In the genomic region with DNA sequence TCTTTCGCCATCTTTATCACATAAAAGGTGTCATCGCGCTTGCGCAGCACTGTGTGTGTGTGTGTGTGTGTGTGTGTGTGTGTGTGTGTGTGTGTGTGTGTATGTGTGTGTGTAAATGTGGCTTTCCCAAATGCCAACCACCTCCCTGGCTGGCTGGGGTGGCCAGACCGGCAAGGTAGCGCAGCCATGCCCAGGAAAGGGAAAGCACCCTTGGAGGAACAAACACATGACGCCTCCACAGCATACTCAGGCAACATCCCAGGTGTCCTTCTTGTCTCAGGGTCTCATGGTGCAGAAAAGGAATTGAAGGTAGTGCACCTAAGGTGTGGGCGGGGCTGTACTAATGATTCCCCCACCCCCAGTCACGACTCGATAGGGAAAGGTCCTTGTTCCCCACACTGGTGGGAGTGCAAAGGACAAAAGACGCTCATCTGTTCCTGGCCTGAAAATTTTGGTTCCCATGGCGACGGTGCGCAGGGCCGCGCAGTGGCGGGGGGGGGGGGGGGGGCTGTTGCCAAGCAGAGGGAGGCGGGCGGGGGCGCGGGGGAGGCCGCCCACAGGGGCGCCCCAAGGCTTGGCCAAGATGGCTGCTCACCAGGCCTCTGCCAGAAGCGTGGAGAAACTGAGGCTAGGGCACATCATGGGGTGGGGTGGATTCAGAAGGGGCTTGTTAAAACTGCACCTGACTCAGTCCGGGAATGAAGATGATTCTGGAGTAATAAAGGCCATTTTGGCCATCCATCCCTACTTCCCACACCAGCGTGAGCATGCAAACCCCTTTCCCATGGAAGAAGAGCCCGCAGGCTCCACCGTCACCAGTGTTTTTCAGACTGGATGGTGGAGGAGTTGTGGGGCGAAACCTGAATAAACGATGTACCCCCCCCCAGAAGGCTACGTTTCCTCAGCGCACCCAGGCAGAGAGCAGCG, we compare ENCODE assay signal across 8 mouse cellular contexts. TPM values are rescaled to one million over a fixed set of nuclear protein-coding genes. Genes with fewer than 3 reads are reported as not detected.
A peak's percentile ranks its signal among the peaks of the same experiment; 100 is the strongest.
DNase-seq lines count a peak whose midpoint lies in the region; ATAC-seq and TF ChIP-seq lines count a peak whose summit lies in the region.

No protein-coding gene starts in this region.

- peaks cover 22% of the 10 kb centered on the region for H3K27me3 ChIP-seq in heart, embryonic 15.5 days
- H3K27me3 ChIP-seq in liver, embryonic 14.5 days (ENCODE audit: control insufficient read depth, insufficient read depth, low read length) = peaks cover 33% of the 10 kb centered on the region
- peaks cover 3% of the 10 kb centered on the region; the same call in 1 of the 2 replicates for H3K27me3 ChIP-seq in stomach, embryonic 16.5 days (ENCODE audit: control insufficient read depth, insufficient read depth, low read length)

- intact Hi-C loops in gastrocnemius, postnatal 36 days (cut with DNase I) = loop anchor here (2.0 kb wide), 1 partner anchor 17 kb away; no protein-coding TSS in a partner anchor

- no peaks in the 10 kb centered on the region for H3K36me3 ChIP-seq in heart, embryonic 15.5 days
- H3K36me3 ChIP-seq in liver, embryonic 14.5 days (replicated peaks; ENCODE audit: control insufficient read depth, insufficient read depth, low read depth) = no peaks in the 10 kb centered on the region
- no peaks in the 10 kb centered on the region for H3K36me3 ChIP-seq in stomach, embryonic 16.5 days (ENCODE audit: control insufficient read depth, insufficient read depth, low read length)

- peak overlapping the region; percentile 99 for H3K4me2 ChIP-seq in heart, embryonic 15.5 days
- H3K4me2 ChIP-seq in liver, embryonic 14.5 days (ENCODE audit: low read depth) = peak overlapping the region; percentile 83
- peak overlapping the region; percentile 99 for H3K4me2 ChIP-seq in stomach, embryonic 16.5 days (ENCODE audit: low read depth, low read length)

- no peak for TF ChIP-seq EP300 in liver, embryonic 14.5 days (IDR thresholded peaks at IDR 0.05; ENCODE audit: low read depth)

- H3K4me1 ChIP-seq in heart, embryonic 15.5 days (replicated peaks) = peaks cover 68% of the 10 kb centered on the region
- peaks cover 2 to 23% of the 10 kb centered on the region in 2 experiments; a peak in 3 of 4 replicates for H3K4me1 ChIP-seq in liver, embryonic 14.5 days (replicated peaks; ENCODE audit: control insufficient read depth in 2 of 2, insufficient read depth in 2 of 2, low read length in 1 of 2)
- peaks cover 31% of the 10 kb centered on the region for H3K4me1 ChIP-seq in stomach, embryonic 16.5 days (ENCODE audit: control insufficient read depth, insufficient read depth, low read length)

- DNase-seq in embryo, embryonic 11 days = peak; percentile 44
- no peak for DNase-seq in embryo, embryonic 10.5 days (ENCODE audit: low spot score)
- DNase-seq in right cerebral cortex, postnatal 14 days = peak; percentile 61
- DNase-seq in right cerebral cortex, postnatal 36 days (ENCODE audit: low spot score in 2 of 2) = no peak
- no peak for DNase-seq in liver, embryonic 14.5 days (ENCODE audit: low read depth in 3 of 3, low spot score in 3 of 3)
- no peak for DNase-seq in gastrocnemius, postnatal 36 days

- H3K9me3 ChIP-seq in heart, embryonic 15.5 days (replicated peaks) = no peaks in the 10 kb centered on the region
- H3K9me3 ChIP-seq in liver, embryonic 14.5 days (ENCODE audit: control insufficient read depth, low read length) = no peaks in the 10 kb centered on the region
- H3K9me3 ChIP-seq in stomach, embryonic 16.5 days (replicated peaks; ENCODE audit: control insufficient read depth, low read length) = no peaks in the 10 kb centered on the region

- WGBS in heart, embryonic 15.5 days = 8% methylated on average over 33 of the region's 33 CpGs
- WGBS in liver, embryonic 14.5 days (ENCODE audit: insufficient replicate concordance) = 9% methylated on average over 27 of the region's 33 CpGs
- WGBS in stomach, embryonic 16.5 days = 6% methylated on average over 24 of the region's 33 CpGs

- H3K9ac ChIP-seq in heart, embryonic 15.5 days = peak overlapping the region; percentile 67
- no peak overlapping the region for H3K9ac ChIP-seq in liver, embryonic 14.5 days (replicated peaks)
- H3K9ac ChIP-seq in stomach, embryonic 16.5 days (ENCODE audit: low read length) = peak overlapping the region; percentile 86

- TF ChIP-seq CTCF in liver, embryonic 14.5 days (IDR thresholded peaks at IDR 0.05; ENCODE audit: low read depth) = no peak

- ATAC-seq in heart, embryonic 15.5 days (replicated peaks; ENCODE audit: insufficient number of reproducible peaks, insufficient read depth, low FRiP score, low read depth) = no peak
- ATAC-seq in liver, embryonic 14.5 days (ENCODE audit: insufficient read depth) = no peak
- no peak for ATAC-seq in stomach, embryonic 16.5 days (ENCODE audit: insufficient read depth, low FRiP score)

- no peak overlapping the region for H3K27ac ChIP-seq in heart, embryonic 15.5 days
- no peak overlapping the region for H3K27ac ChIP-seq in liver, embryonic 14.5 days
- peak overlapping the region; percentile 82 for H3K27ac ChIP-seq in stomach, embryonic 16.5 days (ENCODE audit: low read length)

- peak overlapping the region; percentile 66 for H3K4me3 ChIP-seq in heart, embryonic 15.5 days
- peak overlapping the region; percentile 54 to 55; a peak in 3 of 4 replicates for H3K4me3 ChIP-seq in liver, embryonic 14.5 days (ENCODE audit: insufficient read depth in 1 of 2, low read depth in 2 of 2, low read length in 2 of 2)
- H3K4me3 ChIP-seq in stomach, embryonic 16.5 days (replicated peaks; ENCODE audit: low read length) = peak overlapping the region; percentile 67

RNA-seq across cellular contexts. Expression of gene Atp5d, which starts 0.5 kb away (rescaled TPM):
- polyA plus RNA-seq in heart, embryonic 15.5 days (2015; fragmentation: Nextera tagmentation; extraction: Ambion mirVana) = 861 and 962 TPM in 2 replicates
- 196 and 211 TPM in 2 replicates for polyA plus RNA-seq in liver, embryonic 14.5 days (2012; rRNA removed)
- 249 and 270 TPM in 2 replicates for polyA plus RNA-seq in liver, embryonic 14.5 days (2014; fragmentation: Nextera tagmentation; extraction: Ambion mirVana)
- polyA plus RNA-seq in stomach, embryonic 16.5 days (2015; fragmentation: Nextera tagmentation; extraction: Ambion mirVana) = 536 and 594 TPM in 2 replicates
- 100 to 1,000 TPM; 600 to 616 TPM for total RNA-seq in gastrocnemius, postnatal 36 days (2021)

RNA-seq across cellular contexts. Expression of gene Cbarp, which starts 2.7 kb away (rescaled TPM):
- 1.7 and 2.9 TPM in 2 replicates for polyA plus RNA-seq in heart, embryonic 15.5 days (2015; fragmentation: Nextera tagmentation; extraction: Ambion mirVana)
- polyA plus RNA-seq in liver, embryonic 14.5 days (2012; rRNA removed) = 1.8 and 2.2 TPM in 2 replicates
- polyA plus RNA-seq in liver, embryonic 14.5 days (2014; fragmentation: Nextera tagmentation; extraction: Ambion mirVana) = 0.42 and 1.1 TPM in 2 replicates
- 3.1 and 3.9 TPM in 2 replicates for polyA plus RNA-seq in stomach, embryonic 16.5 days (2015; fragmentation: Nextera tagmentation; extraction: Ambion mirVana)
- 1 to 10 TPM; 1.4 to 2.1 TPM for total RNA-seq in gastrocnemius, postnatal 36 days (2021)

RNA-seq across cellular contexts. Expression of gene Midn, which starts 10.2 kb away (rescaled TPM):
- polyA plus RNA-seq in heart, embryonic 15.5 days (2015; fragmentation: Nextera tagmentation; extraction: Ambion mirVana) = 11.6 and 16.8 TPM in 2 replicates
- 9.1 and 10.3 TPM in 2 replicates for polyA plus RNA-seq in liver, embryonic 14.5 days (2012; rRNA removed)
- 5.1 and 5.7 TPM in 2 replicates for polyA plus RNA-seq in liver, embryonic 14.5 days (2014; fragmentation: Nextera tagmentation; extraction: Ambion mirVana)
- polyA plus RNA-seq in stomach, embryonic 16.5 days (2015; fragmentation: Nextera tagmentation; extraction: Ambion mirVana) = 7.8 and 9.8 TPM in 2 replicates
- 10 to 100 TPM; 37.6 to 49.3 TPM for total RNA-seq in gastrocnemius, postnatal 36 days (2021)

RNA-seq across cellular contexts. Expression of gene Stk11, which starts 22.3 kb away (rescaled TPM):
- polyA plus RNA-seq in heart, embryonic 15.5 days (2015; fragmentation: Nextera tagmentation; extraction: Ambion mirVana) = 10.0 and 14.2 TPM in 2 replicates
- 80.5 and 88.8 TPM in 2 replicates for polyA plus RNA-seq in liver, embryonic 14.5 days (2012; rRNA removed)
- 17.4 and 18.9 TPM in 2 replicates for polyA plus RNA-seq in liver, embryonic 14.5 days (2014; fragmentation: Nextera tagmentation; extraction: Ambion mirVana)
- 14.5 and 14.8 TPM in 2 replicates for polyA plus RNA-seq in stomach, embryonic 16.5 days (2015; fragmentation: Nextera tagmentation; extraction: Ambion mirVana)
- 100 to 1,000 TPM; 120 to 135 TPM for total RNA-seq in gastrocnemius, postnatal 36 days (2021)

RNA-seq across cellular contexts. Expression of gene Cirbp, which starts 27.9 kb away (rescaled TPM):
- polyA plus RNA-seq in heart, embryonic 15.5 days (2015; fragmentation: Nextera tagmentation; extraction: Ambion mirVana) = 86.7 and 90.2 TPM in 2 replicates
- 19.4 and 19.8 TPM in 2 replicates for polyA plus RNA-seq in liver, embryonic 14.5 days (2012; rRNA removed)
- 10.1 and 10.7 TPM in 2 replicates for polyA plus RNA-seq in liver, embryonic 14.5 days (2014; fragmentation: Nextera tagmentation; extraction: Ambion mirVana)
- polyA plus RNA-seq in stomach, embryonic 16.5 days (2015; fragmentation: Nextera tagmentation; extraction: Ambion mirVana) = 69.8 and 80.8 TPM in 2 replicates
- total RNA-seq in gastrocnemius, postnatal 36 days (2021) = 10 to 100 TPM; 22.6 to 28.3 TPM

Comparison
In these comparisons a context has a peak if more than half of its experiments do, and no peak if none do; other contexts are left out.
1. DNase-seq: peak in embryo, embryonic 11 days (single experiment) and right cerebral cortex, postnatal 14 days (single experiment); none in embryo, embryonic 10.5 days (single experiment), right cerebral cortex, postnatal 36 days (0 of 2), liver, embryonic 14.5 days (0 of 3) and gastrocnemius, postnatal 36 days (0 of 2).
2. Peak in every context shown above with its lines, with median percentiles within 50 percentile points of each other: H3K4me2 ChIP-seq and H3K4me3 ChIP-seq.